Mouse (Mus musculus) hindbrain, embryonic 15.5 days (tissue): ENCODE data around the gene Ttbk1. TPM values are rescaled to one million over a fixed set of nuclear protein-coding genes. Genes with fewer than 3 reads are reported as not detected.

Source experiments
- ATAC-seq: fragments of 200-750 bp; cut with Nextera tagmentation; 2 replicates; pipeline ENCODE4 v1.8.0; 2017; ENCODE audit warnings: low read depth, moderate number of reproducible peaks, moderate TSS enrichment; ENCODE audit not compliant: low FRiP score
- H3K27ac ChIP-seq: fragments of 300-500 bp; sonication (generic); replicated peaks from 2 replicates; pipeline ENCODE4 v1.5.1; 2015; ENCODE audit warnings: mild to moderate bottlenecking, inconsistent platforms
- H3K27me3 ChIP-seq: fragments of 300-500 bp; sonication (generic); 2 replicates; pipeline ENCODE4 v1.6.1; 2015; ENCODE audit warnings: control low read depth, inconsistent platforms
- H3K36me3 ChIP-seq: fragments of 300-500 bp; sonication (generic); 2 replicates; pipeline ENCODE4 v1.6.1; 2015; ENCODE audit warnings: control low read depth, inconsistent platforms
- H3K4me1 ChIP-seq: fragments of 300-500 bp; sonication (generic); replicated peaks from 2 replicates; pipeline ENCODE4 v1.6.1; 2015; ENCODE audit warnings: control low read depth, inconsistent platforms
- H3K4me2 ChIP-seq: fragments of 300-500 bp; sonication (generic); 2 replicates; pipeline ENCODE4 v1.6.1; 2015; ENCODE audit warnings: moderate library complexity, mild to moderate bottlenecking, inconsistent platforms
- H3K4me3 ChIP-seq: fragments of 300-500 bp; sonication (generic); 2 replicates; pipeline ENCODE4 v1.5.1; 2015; ENCODE audit warnings: mild to moderate bottlenecking, inconsistent platforms
- H3K9ac ChIP-seq: fragments of 300-500 bp; sonication (generic); 2 replicates; pipeline ENCODE4 v1.6.1; 2015; ENCODE audit warnings: inconsistent platforms
- H3K9me3 ChIP-seq: fragments of 300-500 bp; sonication (generic); 2 replicates; pipeline ENCODE4 v1.6.1; 2016; ENCODE audit warnings: control low read depth, inconsistent platforms
- WGBS: fragments of 180-500 bp; shearing (Covaris S2); methylation state at CpG from one replicate; pipeline ENCODE4 v1.1.7; 2015; 5-methylcytosine and 5-hydroxymethylcytosine counted together
- polyA plus RNA-seq: library from polyadenylated mRNA; unstranded; fragments of >200 nt; fragmentation: Nextera tagmentation; extraction: Ambion mirVana; gene quantifications from 2 replicates; pipeline ENCODE4 v1.2.1, GENCODE M21; 2015

Gene Ttbk1
- polyA plus RNA-seq, 1 experiment from 2014 or later = 8.6 TPM

- WGBS = 50% methylated on average over 2 of the region's 2 CpGs
- H3K4me2 ChIP-seq = no peak overlapping the region
- H3K36me3 ChIP-seq = peaks cover 37% of the 10 kb centered on the region
- no peak overlapping the region for H3K4me3 ChIP-seq
- H3K9me3 ChIP-seq = no peaks in the 10 kb centered on the region
- no peak overlapping the region for H3K27ac ChIP-seq
- ATAC-seq = no peak
- no peaks in the 10 kb centered on the region for H3K4me1 ChIP-seq
- H3K27me3 ChIP-seq = no peaks in the 10 kb centered on the region
- H3K9ac ChIP-seq = no peak overlapping the region
Observed at GRCm38 (mm10) chr17:46393012-46393411, 94.5 kb downstream of the Ttbk1 start.

Other genes with a start within 250 kb of the Ttbk1 start
- 72.4 and 74.0 TPM in 2 replicates for gene Polr1c, start 239.6 kb downstream of the Ttbk1 start, polyA plus RNA-seq
- 88.9 and 99.6 TPM in 2 replicates for gene Yipf3, start 239.6 kb downstream of the Ttbk1 start, polyA plus RNA-seq
- 14.9 and 18.5 TPM in 2 replicates for gene Lrrc73, start 234.1 kb downstream of the Ttbk1 start, polyA plus RNA-seq
- 30.3 and 34.0 TPM in 2 replicates for gene Tjap1, start 204.6 kb downstream of the Ttbk1 start, polyA plus RNA-seq
- gene Dlk2, start 190.3 kb downstream of the Ttbk1 start, polyA plus RNA-seq = 22.3 and 25.5 TPM in 2 replicates
- gene Abcc10, start 159.3 kb downstream of the Ttbk1 start, polyA plus RNA-seq = 9.1 and 9.6 TPM in 2 replicates
- 18.3 and 20.4 TPM in 2 replicates for gene Zfp318, start 103.9 kb downstream of the Ttbk1 start, polyA plus RNA-seq
- gene Crip3, start 58.7 kb downstream of the Ttbk1 start, polyA plus RNA-seq = 2.8 and 3.0 TPM in 2 replicates
- gene Slc22a7, start 49.2 kb downstream of the Ttbk1 start, polyA plus RNA-seq = 0.10 TPM in 1 of 2 replicates, not detected in the other
- 21.8 and 22.4 TPM in 2 replicates for gene Dnph1, start 9.0 kb upstream of the Ttbk1 start, polyA plus RNA-seq
- gene Cul9, start 58.7 kb upstream of the Ttbk1 start, polyA plus RNA-seq = 21.0 and 26.5 TPM in 2 replicates
- 2.7 and 4.5 TPM in 2 replicates for gene Srf, start 68.5 kb upstream of the Ttbk1 start, polyA plus RNA-seq
- 32.8 and 34.1 TPM in 2 replicates for gene Ptk7, start 141.8 kb upstream of the Ttbk1 start, polyA plus RNA-seq
- gene Klc4, start 158.3 kb upstream of the Ttbk1 start, polyA plus RNA-seq = 33.9 and 35.9 TPM in 2 replicates
- 64.3 TPM in 2 replicates for gene Mrpl2, start 158.6 kb upstream of the Ttbk1 start, polyA plus RNA-seq
- 38.4 and 43.8 TPM in 2 replicates for gene Cul7, start 162.7 kb upstream of the Ttbk1 start, polyA plus RNA-seq
- gene Rrp36, start 186.7 kb upstream of the Ttbk1 start, polyA plus RNA-seq = 53.0 TPM in 2 replicates
- 291 and 302 TPM in 2 replicates for gene Mea1, start 191.1 kb upstream of the Ttbk1 start, polyA plus RNA-seq
- gene Klhdc3, start 193.2 kb upstream of the Ttbk1 start, polyA plus RNA-seq = 168 and 179 TPM in 2 replicates
- gene Ppp2r5d, start 217.4 kb upstream of the Ttbk1 start, polyA plus RNA-seq = 101 and 109 TPM in 2 replicates
- 29.7 and 30.7 TPM in 2 replicates for gene Pex6, start 223.8 kb upstream of the Ttbk1 start, polyA plus RNA-seq
- gene Gnmt, start 241.5 kb upstream of the Ttbk1 start, polyA plus RNA-seq = 0.86 and 1.9 TPM in 2 replicates